Mouse (Mus musculus): ENCODE measurements around the gene Fam219a.

The Fam219a gene

GRCm38 (mm10) chr4:41470051-41470683 lies 99.2 kb downstream of the Fam219a start:
- DNase-seq = no peak

- no peak for DNase-seq
Observed at GRCm38 (mm10) chr4:41469199-41469598, 100.1 kb downstream of the Fam219a start.

- DNase-seq = peak; percentile 73 to 86
Observed at GRCm38 (mm10) chr4:41468396-41469080, 100.8 kb downstream of the Fam219a start.
